Mouse (Mus musculus) layer of hippocampus, adult 2 months (tissue): ENCODE data around the gene Rhbdd3. TPM values are rescaled to one million over a fixed set of nuclear protein-coding genes. Genes with fewer than 3 reads are reported as not detected.

Source experiments
- DNase-seq, 2 experiments: peaks; one replicate each; pipeline ENCODE4 v3.0.0; 2022; ENCODE audit warnings: low spot score in 2 of 2
- H3K27ac ChIP-seq: fragments of 200-600 bp; 2 replicates; pipeline ENCODE4 v1.8.1; 2022
- H3K4me3 ChIP-seq: fragments of 200-600 bp; 2 replicates; pipeline ENCODE4 v1.8.1; 2022; ENCODE audit warnings: mild to moderate bottlenecking
- CTCF ChIP-seq: fragments of 200-600 bp; conservative IDR thresholded peaks from 2 replicates; pipeline ENCODE4 v1.8.1; 2022; ENCODE audit warnings: antibody characterized with exemption, mild to moderate bottlenecking, moderate library complexity
- total RNA-seq, 2 experiments: library from RNA; stranded (reverse); gene quantifications; 2 replicates each; pipeline ENCODE4 v1.2.3; 2021

The Rhbdd3 gene
- total RNA-seq, 2 experiments from 2014 or later, result 19.7 to 19.8 TPM

GRCm38 (mm10) chr11:5149249-5149648 lies 50.5 kb downstream of the Rhbdd3 start:
- Histone ChIP-seq H3K4me3 (no peak overlapping the region), H3K27ac (peak overlapping the region; percentile 23; the same call in 1 of the 2 replicates)
- no peak for TF ChIP-seq CTCF
- DNase-seq, result no peak

- DNase-seq, result no peak
- no peak for TF ChIP-seq CTCF
- Histone ChIP-seq H3K27ac (no peak overlapping the region; the same call in 1 of the 2 replicates), H3K4me3 (no peak overlapping the region)
Measured at GRCm38 (mm10) chr11:5149955-5150354, 51.2 kb downstream of the Rhbdd3 start.

- no peak overlapping the region for H3K4me3 ChIP-seq
- DNase-seq, result no peak
- no peak overlapping the region for H3K27ac ChIP-seq
- TF ChIP-seq CTCF, result no peak
Measured at GRCm38 (mm10) chr11:5150416-5151246, 51.9 kb downstream of the Rhbdd3 start.

GRCm38 (mm10) chr11:5151247-5151630 lies 52.5 kb downstream of the Rhbdd3 start:
- peak overlapping the region; percentile 38; the same call in 1 of the 2 replicates for H3K4me3 ChIP-seq
- no peak for DNase-seq
- no peak for TF ChIP-seq CTCF
- no peak overlapping the region for H3K27ac ChIP-seq

- Histone ChIP-seq H3K4me3 (peak within 1 kb of the TSS; percentile 38), H3K27ac (peak within 1 kb of the TSS; percentile 51; the same call in 1 of the 2 replicates)
- TF ChIP-seq CTCF, result no peak
- no peak for DNase-seq
Measured at GRCm38 (mm10) chr11:5151680-5152337, 53.1 kb downstream of the Rhbdd3 start, which contains the start of gene Emid1. TSS of gene Emid1 (minus strand) at chr11:5152257.

- Histone ChIP-seq H3K27ac (peak overlapping the region; percentile 23; the same call in 1 of the 2 replicates), H3K4me3 (no peak overlapping the region)
- no peak for DNase-seq
- TF ChIP-seq CTCF, result no peak
Measured at GRCm38 (mm10) chr11:5154961-5155805, 56.5 kb downstream of the Rhbdd3 start.

Other genes with a start within 250 kb of the Rhbdd3 start
- 100 to 1,000 TPM in 1 of 2 experiments, 10 to 100 TPM in 1; 91.2 to 102 TPM for gene Nf2, start 249.4 kb upstream of the Rhbdd3 start, total RNA-seq
- gene Nipsnap1, start 225.0 kb upstream of the Rhbdd3 start, total RNA-seq, result 10 to 100 TPM; 91.7 to 96.6 TPM
- 10 to 100 TPM; 37.0 to 41.2 TPM for gene Thoc5, start 203.6 kb upstream of the Rhbdd3 start, total RNA-seq
- gene Nefh, start 150.9 kb upstream of the Rhbdd3 start, total RNA-seq, result 10 to 100 TPM; 37.2 to 38.0 TPM
- gene Ap1b1, start 112.1 kb upstream of the Rhbdd3 start, total RNA-seq, result 100 to 1,000 TPM; 144 to 147 TPM
- gene Rasl10a, start 40.8 kb upstream of the Rhbdd3 start, total RNA-seq, result 10 to 100 TPM; 87.7 to 95.3 TPM
- gene Gas2l1, start 33.6 kb upstream of the Rhbdd3 start, total RNA-seq, result 10 to 100 TPM; 93.6 to 97.7 TPM
- 100 to 1,000 TPM; 333 to 394 TPM for gene Ewsr1, start 340 bp downstream of the Rhbdd3 start, total RNA-seq
- 1 to 10 TPM; 4.2 to 4.9 TPM for gene Emid1, start 53.3 kb downstream of the Rhbdd3 start, total RNA-seq
- 10 to 100 TPM; 14.7 to 14.8 TPM for gene Kremen1, start 162.6 kb downstream of the Rhbdd3 start, total RNA-seq